Mouse (Mus musculus) embryonic facial prominence, embryonic 12.5 days (tissue): ENCODE data around the gene Ms4a4b. TPM values are rescaled to one million over a fixed set of nuclear protein-coding genes. Genes with fewer than 3 reads are reported as not detected.
"Not testable (repeated sequence)": the region's sequence is repeated elsewhere in the genome, so short reads cannot be mapped to it uniquely, and the experiment has no call there.

Experiments used
- ATAC-seq: fragments of 200-750 bp; cut with Nextera tagmentation; 2 replicates; pipeline ENCODE4 v1.8.0; 2017; ENCODE audit not compliant: insufficient number of reproducible peaks, insufficient read depth, low FRiP score, low TSS enrichment
- H3K27ac ChIP-seq: fragments of 300-500 bp; sonication (generic); 2 replicates; pipeline ENCODE4 v1.5.1; 2016; ENCODE audit warnings: mild to moderate bottlenecking
- H3K27me3 ChIP-seq: fragments of 300-500 bp; sonication (generic); 2 replicates; pipeline ENCODE4 v1.6.1; 2016; ENCODE audit warnings: mild to moderate bottlenecking, moderate library complexity
- H3K36me3 ChIP-seq: fragments of 300-500 bp; sonication (generic); 2 replicates; pipeline ENCODE4 v1.6.1; 2016; ENCODE audit warnings: mild to moderate bottlenecking
- H3K4me1 ChIP-seq: fragments of 300-500 bp; sonication (generic); 2 replicates; pipeline ENCODE4 v1.6.1; 2016
- H3K4me2 ChIP-seq: fragments of 300-500 bp; sonication (generic); replicated peaks from 2 replicates; pipeline ENCODE4 v1.6.1; 2016; ENCODE audit warnings: mild to moderate bottlenecking, moderate library complexity
- H3K4me3 ChIP-seq: fragments of 300-500 bp; sonication (generic); 2 replicates; pipeline ENCODE4 v1.5.1; 2016; ENCODE audit warnings: mild to moderate bottlenecking
- H3K9ac ChIP-seq: fragments of 300-500 bp; sonication (generic); 2 replicates; pipeline ENCODE4 v1.6.1; 2016; ENCODE audit warnings: mild to moderate bottlenecking, moderate library complexity
- H3K9me3 ChIP-seq: fragments of 300-500 bp; sonication (generic); 2 replicates; pipeline ENCODE4 v1.6.1; 2016; ENCODE audit warnings: mild to moderate bottlenecking, moderate library complexity
- WGBS: fragments of 180-500 bp; shearing (Covaris S2); methylation state at CpG from one replicate; pipeline ENCODE4 v1.1.7; 2016; 5-methylcytosine and 5-hydroxymethylcytosine counted together
- polyA plus RNA-seq: library from polyadenylated mRNA; unstranded; fragments of >200 nt; fragmentation: Nextera tagmentation; extraction: Ambion mirVana; gene quantifications from 2 replicates; pipeline ENCODE4 v1.2.1, GENCODE M21; 2016

Ms4a4b gene
- not detected in 2 replicates for polyA plus RNA-seq

DNA sequence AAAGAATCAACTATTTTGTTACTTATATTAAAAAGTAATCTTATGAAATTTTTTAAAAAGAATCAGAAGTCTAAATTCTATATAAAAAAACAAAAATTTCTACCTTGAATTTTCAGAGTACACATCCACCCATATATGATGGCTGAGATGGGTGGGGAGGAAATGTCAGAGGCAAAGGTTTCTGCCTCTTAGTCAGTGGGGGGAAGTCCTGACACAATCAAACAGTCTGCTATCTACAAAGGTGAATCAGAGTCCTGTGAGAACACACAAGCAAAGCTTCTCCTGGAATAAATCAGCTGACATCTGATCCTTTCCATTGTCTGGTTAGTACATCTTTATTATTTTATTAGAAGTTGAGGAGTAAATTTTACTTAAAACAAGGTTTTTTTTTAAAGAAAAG is at the start of gene Ms4a4b:
Gene Ms4a4b, plus strand, starts transcription at position 216 of the 400 bp plus-strand sequence.
- no peaks in the 10 kb centered on the region for H3K36me3 ChIP-seq
- H3K9me3 ChIP-seq, result no peaks in the 10 kb centered on the region
- H3K4me2 ChIP-seq, result no peak within 1 kb of the TSS
- H3K4me1 ChIP-seq, result no peaks in the 10 kb centered on the region
- no peaks in the 10 kb centered on the region for H3K27me3 ChIP-seq
- no peak within 1 kb of the TSS for H3K9ac ChIP-seq
- ATAC-seq, result no peak
- H3K27ac ChIP-seq, result no peak within 1 kb of the TSS
- no peak within 1 kb of the TSS for H3K4me3 ChIP-seq

- no peak overlapping the region for H3K27ac ChIP-seq
- no peaks in the 10 kb centered on the region for H3K27me3 ChIP-seq
- H3K4me3 ChIP-seq, result no peak overlapping the region
- no peak for ATAC-seq
- H3K36me3 ChIP-seq, result no peaks in the 10 kb centered on the region
- no peak overlapping the region for H3K9ac ChIP-seq
- H3K4me1 ChIP-seq, result no peaks in the 10 kb centered on the region
- no peaks in the 10 kb centered on the region for H3K9me3 ChIP-seq
- H3K4me2 ChIP-seq, result no peak overlapping the region
Measured at GRCm38 (mm10) chr19:11395769-11396168, 47.6 kb upstream of the Ms4a4b start.

GRCm38 (mm10) chr19:11404527-11404926 is 38.8 kb upstream of the Ms4a4b start, which contains the start of gene Ms4a4c:
Gene Ms4a4c, plus strand, starts transcription at chr19:11404770.
- WGBS, result 86% methylated on average over 3 of the region's 3 CpGs

GRCm38 (mm10) chr19:11407428-11407827 is 35.9 kb upstream of the Ms4a4b start:
- Histone ChIP-seq H3K27ac (no peak overlapping the region), H3K9ac (no peak overlapping the region), H3K4me1 (no peaks in the 10 kb centered on the region), H3K9me3 (no peaks in the 10 kb centered on the region), H3K4me3 (no peak overlapping the region), H3K36me3 (no peaks in the 10 kb centered on the region), H3K27me3 (no peaks in the 10 kb centered on the region), H3K4me2 (no peak overlapping the region)
- ATAC-seq, result no peak

More at GRCm38 (mm10) chr19:11404527-11404926, 38.8 kb upstream of the Ms4a4b start, which contains the start of gene Ms4a4c:
- no peaks in the 10 kb centered on the region for H3K36me3 ChIP-seq
- no peak within 1 kb of the TSS for H3K4me3 ChIP-seq
- H3K27me3 ChIP-seq, result no peaks in the 10 kb centered on the region
- no peak within 1 kb of the TSS for H3K9ac ChIP-seq
- no peak within 1 kb of the TSS for H3K27ac ChIP-seq
- no peaks in the 10 kb centered on the region for H3K4me1 ChIP-seq
- H3K4me2 ChIP-seq, result no peak within 1 kb of the TSS
- no peaks in the 10 kb centered on the region for H3K9me3 ChIP-seq
- no peak for ATAC-seq

DNA sequence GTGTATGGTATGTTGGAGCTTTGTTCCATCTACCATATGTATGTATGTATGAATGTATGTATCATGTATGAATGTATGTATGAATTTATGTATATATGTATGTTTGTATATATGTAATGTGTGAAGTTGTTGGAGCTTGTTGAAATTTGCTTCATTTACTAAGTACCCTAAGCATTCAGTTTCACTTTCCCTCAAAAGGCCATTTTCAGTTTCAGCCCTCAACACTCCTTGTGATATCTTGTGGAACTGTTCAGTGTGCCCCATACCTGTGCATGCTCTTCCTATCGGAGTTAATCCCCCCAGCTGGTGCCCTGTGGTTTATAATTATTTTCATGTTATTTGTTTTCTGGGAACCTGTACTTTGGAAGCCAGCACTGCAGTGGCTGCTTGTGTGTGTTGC is 34.8 kb upstream of the Ms4a4b start:
- 85% methylated on average over 1 of the region's 1 CpGs for WGBS
- Histone ChIP-seq H3K4me3 (no peak overlapping the region), H3K27ac (no peak overlapping the region), H3K4me1 (no peaks in the 10 kb centered on the region), H3K27me3 (no peaks in the 10 kb centered on the region), H3K4me2 (no peak overlapping the region), H3K9me3 (no peaks in the 10 kb centered on the region), H3K36me3 (no peaks in the 10 kb centered on the region), H3K9ac (no peak overlapping the region)
- no peak for ATAC-seq

- no peaks in the 10 kb centered on the region for H3K9me3 ChIP-seq
- no peaks in the 10 kb centered on the region for H3K4me1 ChIP-seq
- no peak overlapping the region for H3K4me2 ChIP-seq
- H3K9ac ChIP-seq, result no peak overlapping the region
- H3K27ac ChIP-seq, result no peak overlapping the region
- WGBS, result 89% methylated on average over 1 of the region's 1 CpGs
- H3K4me3 ChIP-seq, result no peak overlapping the region
- no peaks in the 10 kb centered on the region for H3K27me3 ChIP-seq
- H3K36me3 ChIP-seq, result no peaks in the 10 kb centered on the region
- no peak for ATAC-seq
Measured at GRCm38 (mm10) chr19:11411640-11412039, 31.7 kb upstream of the Ms4a4b start.

- Histone ChIP-seq H3K4me1 (no peaks in the 10 kb centered on the region), H3K4me2 (no peak overlapping the region), H3K27me3 (no peaks in the 10 kb centered on the region), H3K36me3 (no peaks in the 10 kb centered on the region), H3K27ac (no peak overlapping the region), H3K9me3 (no peaks in the 10 kb centered on the region), H3K9ac (no peak overlapping the region), H3K4me3 (no peak overlapping the region)
- whole genome bisulfite sequencing, result 76% methylated on average over 1 of the region's 1 CpGs
- ATAC-seq, result no peak
Measured at GRCm38 (mm10) chr19:11414084-11414483, 29.3 kb upstream of the Ms4a4b start.

DNA sequence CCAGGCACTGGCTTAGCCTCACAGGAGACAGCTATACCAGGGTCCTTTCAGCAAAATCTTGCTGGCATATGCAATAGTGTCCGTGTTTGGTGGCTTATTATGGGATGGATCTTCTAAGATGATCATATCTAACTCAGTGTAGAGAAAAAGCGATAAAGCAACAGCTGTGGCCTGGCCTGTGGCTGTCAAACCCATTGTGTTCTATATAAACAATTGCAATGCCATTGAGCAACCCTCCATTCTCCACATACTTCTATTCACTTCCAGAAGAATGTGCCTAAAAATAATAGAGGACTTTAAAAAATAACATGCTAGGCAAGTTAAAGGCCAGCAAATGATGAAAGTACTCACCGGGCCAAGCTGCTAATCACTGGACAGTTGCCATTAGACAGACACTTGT is 27.8 kb upstream of the Ms4a4b start:
- no peaks in the 10 kb centered on the region for H3K27me3 ChIP-seq
- no peak overlapping the region for H3K4me2 ChIP-seq
- no peaks in the 10 kb centered on the region for H3K9me3 ChIP-seq
- H3K4me3 ChIP-seq, result no peak overlapping the region
- WGBS, result 75% methylated on average over 3 of the region's 3 CpGs
- no peak overlapping the region for H3K27ac ChIP-seq
- no peaks in the 10 kb centered on the region for H3K36me3 ChIP-seq
- no peaks in the 10 kb centered on the region for H3K4me1 ChIP-seq
- no peak overlapping the region for H3K9ac ChIP-seq
- ATAC-seq, result no peak

GRCm38 (mm10) chr19:11418865-11419264 is 24.5 kb upstream of the Ms4a4b start:
- H3K27me3 ChIP-seq, H3K9me3 ChIP-seq, H3K4me2 ChIP-seq, H3K9ac ChIP-seq, ATAC-seq, H3K36me3 ChIP-seq, H3K4me3 ChIP-seq, H3K27ac ChIP-seq, H3K4me1 ChIP-seq: not testable (repeated sequence)
- WGBS, result 59% methylated on average over 3 of the region's 3 CpGs

- not testable (repeated sequence) for H3K27me3 ChIP-seq, H3K36me3 ChIP-seq, H3K4me3 ChIP-seq, H3K27ac ChIP-seq, H3K4me1 ChIP-seq, H3K9ac ChIP-seq, H3K9me3 ChIP-seq, H3K4me2 ChIP-seq, ATAC-seq
- 87% methylated on average over 1 of the region's 1 CpGs for WGBS
Measured at GRCm38 (mm10) chr19:11431209-11431608, 12.1 kb upstream of the Ms4a4b start.

GRCm38 (mm10) chr19:11435058-11435834 is 8.1 kb upstream of the Ms4a4b start:
- 82% methylated on average over 4 of the region's 4 CpGs for WGBS
- H3K36me3 ChIP-seq, result no peaks in the 10 kb centered on the region
- no peak for ATAC-seq

GRCm38 (mm10) chr19:11443964-11444363 is 611 bp downstream of the Ms4a4b start:
- ATAC-seq, result no peak
- Histone ChIP-seq H3K4me1 (no peaks in the 10 kb centered on the region), H3K27ac (no peak overlapping the region), H3K4me2 (no peak overlapping the region), H3K9ac (no peak overlapping the region), H3K4me3 (no peak overlapping the region), H3K27me3 (no peaks in the 10 kb centered on the region), H3K36me3 (no peaks in the 10 kb centered on the region), H3K9me3 (no peaks in the 10 kb centered on the region)
- WGBS, result 79% methylated on average over 5 of the region's 5 CpGs

More at GRCm38 (mm10) chr19:11435058-11435834, 8.1 kb upstream of the Ms4a4b start:
- H3K9me3 ChIP-seq, result no peaks in the 10 kb centered on the region
- H3K4me1 ChIP-seq, result no peaks in the 10 kb centered on the region
- no peak overlapping the region for H3K9ac ChIP-seq
- no peak overlapping the region for H3K4me3 ChIP-seq
- H3K4me2 ChIP-seq, result no peak overlapping the region
- H3K27me3 ChIP-seq, result no peaks in the 10 kb centered on the region
- H3K27ac ChIP-seq, result no peak overlapping the region
